Mouse (Mus musculus) adrenal gland, adult 2 months (tissue): ENCODE measurements at regions not wholly inside any gene's neighbourhood (a gene's known extent, or its start where the extent isn't known, plus 50 kb on each side); places are given as distances from the start of the nearest gene placed in this dataset.

Experiments
- DNase-seq: peaks from one replicate; pipeline ENCODE4 v3.0.0; 2021

DNA sequence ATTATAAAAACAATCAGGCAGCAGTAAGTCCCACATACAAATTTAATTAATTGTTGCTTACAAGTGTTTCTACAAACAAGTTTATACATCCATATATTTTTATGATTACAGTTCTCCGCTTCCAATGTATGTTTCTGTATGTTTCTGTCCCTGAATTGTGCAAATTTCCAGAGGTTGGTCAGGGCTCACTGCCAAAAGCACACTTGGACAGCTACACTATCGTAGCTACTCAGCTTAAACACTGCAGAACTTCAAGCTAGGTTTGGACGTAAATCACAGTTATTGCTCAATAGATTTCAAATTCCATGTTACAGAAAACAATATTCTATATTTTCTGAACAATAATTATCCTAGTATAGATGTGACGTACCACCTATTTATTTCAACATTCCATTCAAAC is 646.8 kb upstream of the Cited2 start:
- no peak for DNase-seq

DNA sequence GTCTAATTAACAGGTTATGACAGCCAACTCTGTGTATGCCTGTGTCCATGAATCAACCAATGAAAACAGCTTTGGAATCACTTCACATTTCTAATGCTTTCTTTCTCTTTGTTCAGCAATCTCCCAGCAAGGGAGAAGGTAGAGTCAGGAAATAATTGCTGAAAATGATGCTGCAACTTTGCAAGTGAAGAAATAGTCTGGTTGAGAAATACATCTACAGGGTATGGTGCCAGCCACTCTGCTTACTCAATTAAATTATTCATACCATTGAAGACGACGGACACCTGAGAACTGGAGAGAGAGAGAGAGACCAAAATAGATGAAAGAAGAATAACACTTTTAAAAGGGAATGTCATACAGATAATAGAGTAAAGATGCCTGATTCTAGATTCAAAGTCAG is 645.4 kb upstream of the Cited2 start:
- peak; percentile 14 for DNase-seq

DNA sequence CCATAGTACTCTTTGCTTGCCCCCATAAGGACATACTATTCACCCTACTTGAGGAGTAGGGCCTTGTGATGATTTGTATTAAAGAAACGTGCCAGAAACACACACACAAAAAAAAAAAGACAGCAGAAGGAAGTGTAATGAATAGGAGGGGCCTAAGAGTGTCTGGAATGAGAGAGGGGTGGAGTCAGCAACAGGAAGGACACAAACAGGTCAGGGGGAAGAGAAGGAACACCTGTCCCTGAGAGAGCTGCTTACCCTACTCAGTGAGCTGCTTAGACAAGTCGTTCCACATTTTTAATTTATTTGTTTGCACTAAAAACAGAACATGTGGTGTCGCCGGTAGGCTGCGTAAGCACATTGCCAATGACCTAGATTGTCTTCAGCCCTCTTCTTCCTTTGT is 642.2 kb upstream of the Cited2 start:
- no peak for DNase-seq

DNA sequence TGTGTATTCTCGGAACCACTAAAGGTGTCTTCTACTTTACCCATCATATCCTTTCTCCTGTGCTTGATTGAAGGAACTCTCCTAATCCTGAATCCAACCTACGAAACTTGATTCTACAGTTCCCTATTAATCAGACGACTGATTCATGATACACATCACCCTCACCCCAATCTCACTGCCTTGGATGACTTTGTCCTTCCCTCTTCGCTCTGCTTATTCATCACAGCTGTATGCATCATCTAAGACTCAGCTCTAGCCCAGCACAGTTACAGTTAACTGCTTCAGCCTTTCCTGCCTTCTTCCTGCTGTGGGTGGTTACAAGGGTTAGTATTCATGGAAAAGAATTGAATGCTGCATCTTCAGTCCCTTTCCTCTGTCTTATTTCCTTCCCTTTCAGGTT is 640.1 kb upstream of the Cited2 start:
- DNase-seq: peak; percentile 36

DNA sequence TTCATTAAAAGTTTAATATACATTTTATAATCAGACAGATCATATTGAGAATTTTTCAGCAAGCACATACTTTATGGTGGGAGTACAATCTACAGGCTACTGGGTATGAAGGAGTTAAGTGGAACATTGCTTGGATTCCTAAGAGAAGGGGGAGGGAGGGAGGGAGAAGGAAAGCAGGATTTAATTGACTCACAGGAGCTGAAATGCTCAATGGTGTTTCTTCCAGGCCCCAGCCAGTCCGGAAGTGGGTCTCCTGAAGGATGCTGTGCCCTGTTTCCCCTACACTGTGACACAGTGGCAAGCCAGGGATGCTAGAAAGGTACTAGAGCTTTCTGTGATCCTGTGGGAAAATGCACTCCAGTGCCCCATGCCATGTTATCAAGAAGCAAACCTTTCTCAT is 621.0 kb upstream of the Cited2 start:
- no peak for DNase-seq

DNA sequence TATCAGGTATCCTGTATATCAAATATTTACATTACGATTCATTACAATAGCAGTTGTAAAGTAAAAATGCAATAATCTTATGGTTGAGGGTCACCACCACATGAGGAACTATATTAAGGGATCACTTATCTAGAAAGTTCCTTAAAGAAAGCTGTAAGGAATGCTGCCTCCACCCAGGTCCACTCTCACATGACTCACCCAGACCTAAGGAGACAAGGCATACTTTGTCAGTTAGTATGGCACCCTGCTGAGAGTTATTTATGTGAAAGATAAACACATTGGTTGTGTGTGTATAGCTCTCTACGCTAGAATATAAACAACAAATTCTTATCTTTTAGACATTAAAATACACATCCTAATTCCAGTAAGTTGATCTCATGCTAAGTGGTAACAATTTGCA is 619.6 kb upstream of the Cited2 start:
- DNase-seq: no peak

DNA sequence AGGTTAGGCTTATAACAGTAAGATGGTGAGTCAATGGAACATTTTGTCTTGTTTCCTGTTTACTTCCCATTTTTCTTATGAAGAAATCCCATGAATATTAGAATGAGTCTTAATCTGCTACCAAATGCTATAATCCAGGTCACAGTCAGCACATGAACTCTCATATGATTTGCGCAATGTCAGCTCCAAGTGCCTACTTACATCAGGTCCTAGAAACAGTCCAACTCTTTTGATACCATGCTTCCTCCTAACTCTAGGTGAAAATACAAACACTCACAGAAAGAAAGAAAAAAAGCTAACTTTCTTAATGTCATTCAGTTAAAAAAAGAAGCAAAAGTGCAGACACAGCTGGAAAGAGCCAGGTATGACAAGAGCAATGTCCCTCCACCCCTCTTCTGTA is 616.2 kb upstream of the Cited2 start:
- DNase-seq: no peak

DNA sequence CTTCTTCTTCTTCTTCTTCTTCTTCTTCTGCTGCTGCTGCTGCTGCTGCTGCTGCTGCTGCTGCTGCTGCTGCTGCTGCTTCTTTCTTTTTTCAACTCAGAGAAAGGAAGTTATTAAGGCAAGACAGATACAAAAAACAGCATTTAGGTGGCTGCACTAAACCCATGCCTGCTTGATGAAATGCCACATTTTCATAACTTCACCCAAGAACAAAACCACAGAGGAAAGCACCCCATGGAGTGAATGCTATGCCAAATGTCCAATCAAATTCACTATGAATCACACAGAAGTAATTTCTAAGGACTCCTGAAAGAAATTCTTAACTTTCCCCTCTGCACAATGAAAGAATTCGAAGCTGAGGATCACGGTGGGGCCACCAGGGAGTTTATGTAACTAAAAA is 611.9 kb upstream of the Cited2 start:
- no peak for DNase-seq

DNA sequence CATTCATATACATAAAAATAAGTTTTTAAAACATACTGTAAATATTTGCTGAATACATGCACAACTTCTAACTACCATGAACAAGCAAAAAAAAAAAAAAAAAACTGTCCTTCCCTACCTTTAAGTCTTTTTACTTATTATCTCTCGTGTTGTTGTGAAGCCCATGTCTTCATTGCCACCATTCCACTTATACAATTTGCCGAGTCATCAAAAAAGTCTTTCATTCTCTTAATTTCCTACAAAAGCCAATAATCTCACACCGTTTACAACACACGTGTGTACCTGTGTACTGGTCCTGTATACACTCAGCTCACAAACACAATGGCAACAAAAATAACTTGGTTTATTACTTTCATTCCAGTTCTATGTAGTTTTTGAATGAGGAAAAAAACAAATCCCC is 608.2 kb upstream of the Cited2 start:
- DNase-seq: no peak

DNA sequence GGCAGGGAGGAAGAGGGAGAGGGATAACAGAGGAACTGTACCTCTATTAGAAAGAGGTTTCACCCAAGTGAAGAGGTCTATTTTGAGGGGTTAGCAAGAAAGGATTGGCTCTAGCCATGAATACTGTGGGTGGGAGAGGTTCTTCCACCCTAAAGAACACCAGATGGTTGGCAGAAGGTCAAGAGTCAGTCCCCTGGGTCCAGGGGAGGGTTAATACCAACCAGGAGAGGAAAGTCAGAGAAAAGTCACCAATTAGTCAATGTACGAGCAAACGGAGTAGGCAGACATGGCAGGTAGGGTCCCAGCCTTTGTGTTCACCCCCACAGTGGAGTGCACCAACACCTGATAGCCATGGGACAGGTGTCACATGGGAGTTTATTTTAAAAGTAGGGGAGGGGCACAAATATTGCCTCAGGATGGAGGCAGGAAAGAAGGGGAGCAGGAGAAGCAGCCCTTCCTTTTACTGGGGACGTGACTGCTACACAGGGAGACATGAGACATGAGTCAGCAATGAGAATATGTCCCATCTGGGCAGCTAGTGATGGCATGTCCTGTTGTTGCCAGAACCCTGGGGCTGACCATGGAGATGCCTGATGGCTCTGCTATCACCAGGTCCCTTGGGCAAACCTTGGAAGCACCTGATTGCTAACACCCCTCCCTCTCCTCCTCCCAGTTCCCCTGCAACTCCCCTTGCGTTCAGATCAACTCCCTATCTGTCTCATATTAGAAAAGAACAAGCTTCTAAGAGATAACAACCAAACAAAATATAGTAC is 593.4 kb upstream of the Cited2 start:
- no peak for DNase-seq

DNA sequence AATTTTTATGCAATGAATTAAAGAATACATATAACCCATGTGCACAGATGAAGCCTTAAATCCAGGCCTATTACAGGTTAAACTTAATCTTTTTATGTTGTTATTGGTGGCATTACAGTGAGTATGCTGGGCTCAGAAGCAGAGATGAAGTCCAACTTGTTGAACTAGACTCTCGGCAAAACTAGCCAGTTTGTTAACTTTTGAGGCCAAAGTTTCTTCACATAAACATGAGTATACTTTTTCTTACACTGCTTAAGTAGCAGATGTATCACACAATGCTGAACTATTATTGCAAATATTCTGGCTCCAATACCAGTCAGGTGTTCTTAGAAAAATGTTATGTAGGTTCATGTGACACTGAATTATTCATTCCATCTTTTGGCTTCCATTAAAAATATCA is 592.4 kb upstream of the Cited2 start:
- DNase-seq: no peak

DNA sequence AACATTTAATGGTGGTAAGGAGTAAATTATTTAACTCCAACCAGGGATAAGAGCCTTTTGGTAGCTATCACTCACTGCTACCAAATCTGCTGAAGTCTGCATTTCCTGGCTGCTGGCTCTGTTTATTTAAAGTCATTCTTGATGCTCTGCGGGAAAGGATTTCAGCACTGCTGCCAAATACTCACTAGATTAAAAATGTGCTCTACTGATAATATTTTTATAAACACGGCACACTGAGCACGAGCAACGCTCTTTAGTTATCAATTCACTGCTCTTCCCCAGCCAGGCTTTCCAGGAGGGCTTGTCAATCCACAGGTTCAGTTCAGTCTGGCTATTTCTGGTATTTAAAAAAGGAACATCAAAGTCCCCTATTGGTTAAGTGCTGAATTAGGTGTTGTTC is 591.3 kb upstream of the Cited2 start:
- DNase-seq: no peak

DNA sequence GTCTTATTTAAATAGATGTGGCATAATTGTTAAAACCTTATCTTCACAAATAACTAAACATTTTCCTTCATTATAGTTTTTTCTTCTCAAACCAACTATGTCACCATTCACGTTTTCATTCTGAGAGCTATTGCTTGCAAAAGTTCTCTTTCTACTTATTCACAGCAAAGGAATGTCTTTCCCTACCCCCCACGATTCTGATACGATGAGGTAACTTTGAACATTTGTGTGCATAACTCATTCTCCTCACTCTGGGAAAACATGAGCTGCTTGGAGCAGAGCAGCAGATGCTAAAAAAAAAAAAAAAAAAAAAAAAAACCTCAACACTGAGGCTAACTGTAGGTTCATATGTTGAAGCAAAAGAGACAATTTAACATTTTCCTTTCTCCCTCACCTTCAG is 547.6 kb upstream of the Cited2 start:
- DNase-seq: peak; percentile 55

DNA sequence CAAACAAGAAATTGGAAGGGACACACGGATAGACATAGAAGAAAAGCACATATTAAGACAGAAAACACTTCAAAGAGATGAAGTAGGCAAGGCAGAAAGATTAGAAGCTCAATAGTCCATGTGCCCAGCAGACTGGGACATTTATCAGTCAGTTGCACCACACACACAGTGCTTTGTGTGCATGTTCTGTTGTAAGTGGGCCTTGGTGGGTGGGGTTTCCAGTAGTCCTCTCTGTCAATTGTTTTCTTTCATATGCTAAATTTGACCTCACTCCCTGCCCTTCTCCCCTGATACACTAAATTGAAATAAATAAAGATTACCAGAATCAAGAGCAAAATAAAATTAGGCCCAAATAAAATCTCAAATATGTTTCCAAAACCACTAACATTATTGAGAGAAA is 546.0 kb upstream of the Cited2 start:
- DNase-seq: no peak

DNA sequence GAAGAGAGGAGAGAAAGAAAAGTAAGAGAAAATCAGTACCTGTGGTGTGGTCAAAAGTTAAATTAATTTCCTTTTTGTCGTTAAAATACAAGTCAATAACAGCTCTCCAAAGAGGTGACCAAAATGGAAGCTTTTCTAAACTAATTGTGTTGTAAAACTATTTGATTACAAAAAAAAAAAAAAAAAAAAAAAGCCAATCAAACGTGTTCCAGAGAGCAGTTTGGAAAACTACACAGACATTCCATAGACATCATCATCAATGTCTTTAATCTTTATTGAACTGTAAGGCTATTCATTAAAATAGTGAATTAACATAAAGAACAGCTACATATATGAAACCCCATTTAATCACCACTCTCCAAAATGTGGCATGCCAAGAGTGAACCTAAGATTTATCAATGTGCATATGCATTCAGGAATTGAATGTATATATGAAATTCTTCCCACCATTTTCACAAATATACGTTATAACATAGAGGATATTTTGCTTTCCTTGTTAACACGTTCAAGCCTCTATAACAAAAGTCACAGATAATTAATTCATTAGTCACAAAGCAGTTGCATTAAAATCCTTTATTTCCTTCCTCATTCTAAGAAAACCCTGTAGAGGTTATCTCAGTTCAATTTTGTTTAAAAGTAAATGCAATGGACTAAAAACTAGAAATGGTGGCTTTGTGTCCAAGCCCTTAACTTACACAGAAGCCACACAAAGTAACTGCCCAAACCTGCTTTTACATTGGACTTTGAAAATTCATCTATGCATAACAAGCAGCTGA is 545.3 kb upstream of the Cited2 start:
- no peak for DNase-seq

DNA sequence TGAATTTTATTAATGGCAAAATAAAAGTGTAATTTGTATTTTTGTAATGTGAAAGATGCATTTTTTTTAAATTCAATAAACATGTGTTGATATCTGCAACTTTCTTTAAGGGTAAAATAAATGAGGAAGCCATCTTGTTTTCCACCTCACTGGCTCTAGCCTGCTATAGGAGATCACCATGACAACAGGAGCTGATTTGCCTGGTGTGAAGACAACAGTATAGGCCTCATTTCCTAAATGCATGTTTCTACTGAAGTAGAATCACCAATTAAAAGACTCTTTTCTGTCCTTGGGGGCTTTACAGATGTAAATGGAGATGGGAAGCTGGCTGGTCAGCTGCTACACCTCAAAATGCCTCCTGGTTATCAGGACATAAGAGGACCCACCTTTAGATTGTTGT is 544.4 kb upstream of the Cited2 start:
- DNase-seq: no peak

DNA sequence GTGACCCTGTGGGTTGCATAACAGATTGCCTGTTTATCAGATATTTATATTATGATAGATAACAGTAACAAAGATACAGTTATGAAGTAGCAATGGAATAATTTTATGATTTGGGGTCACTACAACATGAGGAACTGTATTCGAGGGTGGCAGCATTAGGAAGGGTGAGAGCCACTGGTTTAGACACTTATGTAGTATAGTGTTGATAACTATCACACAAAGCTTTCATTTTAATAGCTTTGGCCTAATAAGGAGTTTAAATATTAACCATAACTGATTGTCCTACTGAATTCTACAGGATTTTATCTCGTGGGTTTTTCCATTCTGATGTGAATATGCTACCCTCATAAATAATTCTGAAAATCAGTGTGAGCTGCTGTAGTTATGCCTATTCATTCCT is 538.6 kb upstream of the Cited2 start:
- DNase-seq: no peak

DNA sequence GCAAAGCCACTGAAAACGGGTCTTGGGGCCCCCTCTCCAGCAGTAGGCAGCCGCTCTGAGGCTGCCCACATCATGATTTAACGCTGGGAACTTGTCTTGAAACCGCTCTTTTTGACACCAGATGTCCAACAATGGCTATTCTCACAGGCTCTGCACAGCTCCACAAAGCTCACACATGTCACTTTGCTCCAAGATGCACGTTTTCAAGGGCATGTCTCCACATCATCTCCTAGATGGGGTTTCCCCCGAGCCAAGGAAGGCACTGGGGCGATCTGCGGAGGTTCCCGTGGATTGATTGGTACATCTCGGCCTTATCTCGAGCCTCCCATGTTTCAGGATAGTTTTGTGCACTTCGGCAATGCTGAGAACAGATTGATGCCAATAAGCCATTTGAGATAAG is 526.8 kb upstream of the Cited2 start:
- no peak for DNase-seq

DNA sequence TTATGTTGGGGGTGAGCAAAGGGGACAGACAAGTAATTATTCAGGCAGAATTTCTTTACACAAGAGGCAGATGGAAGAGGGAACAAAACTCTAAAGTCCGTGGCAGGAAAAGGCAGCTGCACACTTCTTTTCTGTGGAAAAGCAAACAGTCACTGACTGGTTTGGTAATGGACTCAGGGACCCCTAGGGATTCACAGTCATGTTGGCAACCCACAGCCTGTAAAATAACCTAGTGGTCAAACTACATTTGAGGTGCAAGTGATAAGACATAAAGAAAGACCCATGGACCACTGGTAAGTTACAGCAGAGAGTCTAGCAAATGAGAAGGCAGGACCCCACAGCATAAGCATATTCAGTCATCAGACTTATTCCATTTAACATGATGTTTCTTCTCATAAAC is 526.4 kb upstream of the Cited2 start:
- DNase-seq: no peak

DNA sequence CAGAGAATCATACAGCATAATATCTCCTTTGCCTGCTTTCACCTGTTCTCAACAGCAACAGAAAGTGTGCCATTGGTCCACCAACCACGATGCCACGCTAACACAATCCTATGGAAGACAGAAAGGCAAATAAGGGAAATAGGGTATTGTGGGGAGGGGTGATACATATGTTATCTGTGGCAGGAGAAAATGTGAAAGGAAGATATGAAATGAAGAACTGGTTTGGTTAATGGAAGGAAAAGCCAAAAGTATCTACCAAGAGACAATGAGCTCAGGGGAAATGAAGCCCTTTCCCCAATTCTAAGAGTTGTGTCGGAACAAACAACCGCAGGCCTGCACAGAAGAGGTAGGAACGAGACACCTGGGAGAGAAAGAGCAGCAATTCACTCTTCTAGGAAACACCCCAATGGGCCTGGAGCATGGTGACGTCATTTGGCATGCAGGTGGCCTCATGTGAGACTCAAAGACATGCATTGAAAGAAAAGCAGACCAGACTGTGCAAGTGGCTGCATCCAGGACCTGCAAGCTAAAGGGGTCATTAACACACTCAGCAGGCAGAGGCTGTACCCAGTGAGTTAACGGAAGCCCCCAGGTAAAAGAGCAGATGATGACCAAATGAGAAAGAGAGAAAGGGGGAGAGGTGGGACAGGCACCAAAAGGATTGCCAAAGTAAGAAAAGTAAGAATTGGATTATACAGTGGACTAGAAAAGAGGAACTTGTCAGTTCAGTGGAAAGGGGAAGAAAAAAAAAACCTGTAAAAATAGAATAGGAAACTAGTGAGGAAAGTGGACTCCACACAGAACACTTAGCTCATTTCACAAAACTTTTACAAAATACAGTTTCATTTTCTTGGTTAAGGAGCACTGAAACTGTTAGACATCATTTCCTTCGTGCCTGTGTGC is 522.2 kb upstream of the Cited2 start:
- DNase-seq: no peak

DNA sequence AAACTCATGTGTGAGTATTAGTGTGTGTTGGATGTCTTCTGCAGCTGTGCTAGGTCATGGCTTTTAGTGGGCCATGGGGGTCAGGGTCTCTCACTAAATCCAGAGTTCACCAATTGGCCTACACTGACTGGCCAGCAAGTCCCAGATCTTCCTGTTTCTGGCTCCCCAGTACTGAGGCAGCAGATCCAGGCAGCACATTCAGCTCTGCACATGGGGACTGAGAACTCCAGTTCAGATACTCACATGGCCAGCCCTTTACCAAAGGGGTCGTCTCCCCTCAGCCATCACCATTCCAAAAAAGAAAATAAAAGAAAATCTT is 521.6 kb upstream of the Cited2 start:
- no peak for DNase-seq

DNA sequence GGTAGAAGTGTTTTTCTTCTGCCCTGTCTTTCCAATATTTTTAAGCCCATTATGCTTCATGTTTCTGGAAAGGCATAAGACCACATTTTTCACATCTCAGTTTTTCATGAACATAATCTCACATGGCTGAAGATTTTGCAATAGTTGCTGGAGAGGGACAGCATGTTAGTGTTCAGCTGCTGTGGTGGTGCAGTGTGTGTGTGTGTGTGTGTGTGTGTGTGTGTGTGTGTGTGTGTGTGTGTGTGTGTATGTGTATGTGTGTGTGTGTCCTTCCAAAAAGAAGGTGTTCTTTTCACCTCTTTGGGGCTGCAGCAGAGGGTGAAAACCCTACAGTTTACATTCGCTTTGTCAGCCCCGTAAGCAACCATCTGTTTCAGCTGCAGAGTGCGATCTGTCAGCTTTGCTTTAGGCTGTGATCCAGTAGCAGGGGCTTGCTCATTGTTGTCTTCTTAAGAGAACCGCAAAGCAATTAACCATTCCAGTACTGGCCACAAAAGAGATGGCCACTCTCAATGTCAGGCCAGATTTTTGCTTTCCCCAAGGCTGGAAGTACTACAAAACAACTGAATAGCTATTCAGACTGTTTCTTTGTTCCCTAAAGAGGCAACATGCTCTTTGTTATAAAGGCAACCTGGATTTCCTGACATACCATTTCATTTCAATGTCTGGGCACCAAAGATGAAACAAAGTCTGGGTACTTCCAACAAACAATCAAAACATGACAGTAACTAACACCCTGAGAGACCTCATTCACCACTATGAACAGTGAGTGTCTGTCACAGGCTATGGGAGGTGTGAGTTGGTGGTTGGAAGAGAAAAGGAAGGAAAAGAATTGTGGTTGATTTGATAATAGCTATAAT is 520.2 kb upstream of the Cited2 start:
- no peak for DNase-seq
